18 mouse cellular contexts compared by ENCODE assay signal in the genomic region with DNA sequence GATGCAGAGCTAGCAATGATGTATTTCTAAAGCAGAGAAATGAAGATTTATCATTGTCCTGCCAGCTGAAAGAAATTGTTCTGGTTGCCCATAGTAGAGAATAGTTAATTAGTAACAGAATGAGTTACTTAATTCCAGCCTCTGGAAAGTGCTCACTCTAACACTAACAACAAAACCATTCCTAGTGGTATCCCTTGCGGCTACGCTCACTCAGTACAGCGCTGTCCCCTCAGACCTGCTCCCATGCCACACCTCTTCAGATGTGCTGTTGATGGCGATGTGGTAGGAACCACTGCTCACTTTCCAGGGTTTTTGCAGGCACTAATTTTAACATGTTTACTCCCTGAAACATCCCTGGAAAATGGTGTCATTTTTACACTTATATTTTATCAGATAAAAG.
"Had no signal": no experiment of that assay in that cellular context is flagged by ENCODE, and none has a peak within 500 bp of the region (broad histone marks: within the 10 kb centered on the region; RNA-seq: fewer than 3 reads in every experiment).

No protein-coding gene starts in this region.

- ATAC-seq: intestine, postnatal 0 days; midbrain, embryonic 13.5 days; midbrain, embryonic 16.5 days had no signal

- H3K9me3 ChIP-seq: lung, embryonic 15.5 days; megakaryocyte, embryonic 14.5 days; midbrain, embryonic 10.5 days; midbrain, embryonic 13.5 days; neural tube, embryonic 13.5 days had no signal

- H3K27me3 ChIP-seq: lung, embryonic 15.5 days; megakaryocyte, embryonic 14.5 days; midbrain, embryonic 13.5 days; neural tube, embryonic 13.5 days had no signal

- DNase-seq: layer of hippocampus, postnatal 36 days; lung, adult 18-20 months; lung, postnatal 10 days; lung, postnatal 36 days; retina, postnatal 1 day; thymus, adult 18-20 months; thymus, postnatal 36 days had no signal

- H3K4me3 ChIP-seq: left cerebral cortex, adult 2 months; lung, embryonic 15.5 days; megakaryocyte, embryonic 14.5 days; midbrain, embryonic 10.5 days; midbrain, embryonic 13.5 days; myocyte; neural tube, embryonic 13.5 days had no signal

- H3K27ac ChIP-seq: left cerebral cortex, adult 2 months; liver, embryonic 14.5 days; lung, embryonic 15.5 days; midbrain, embryonic 10.5 days; midbrain, embryonic 13.5 days; neural tube, embryonic 13.5 days had no signal

- H3K4me2 ChIP-seq: liver, embryonic 11.5 days; lung, embryonic 15.5 days; midbrain, embryonic 13.5 days; neural tube, embryonic 13.5 days had no signal

- H3K9ac ChIP-seq: liver, embryonic 14.5 days; lung, embryonic 15.5 days; midbrain, embryonic 13.5 days; neural tube, embryonic 13.5 days had no signal

- H3K36me3 ChIP-seq: lung, embryonic 15.5 days; midbrain, embryonic 10.5 days; midbrain, embryonic 13.5 days; neural tube, embryonic 13.5 days had no signal
